Comparison of ENCODE assay signal across 8 mouse cellular contexts in the genomic region with DNA sequence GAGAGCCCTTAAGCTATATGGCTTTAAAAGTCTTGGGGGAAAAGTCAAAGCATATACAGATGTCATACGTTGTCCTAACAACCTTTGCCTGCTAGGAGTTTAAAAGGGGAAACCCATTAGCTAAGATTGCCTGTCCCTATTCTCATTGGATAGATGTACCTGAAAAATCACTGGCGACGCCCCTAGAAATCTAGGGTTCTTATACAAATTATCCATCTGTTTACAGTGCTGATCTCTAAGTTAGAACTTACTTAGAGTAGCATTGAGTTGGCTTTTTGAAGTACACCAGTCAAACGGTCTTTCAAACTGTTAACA. TPM values are rescaled to one million over a fixed set of nuclear protein-coding genes. Genes with fewer than 3 reads are reported as not detected.
DNase-seq lines count a peak whose midpoint lies in the region; ATAC-seq and TF ChIP-seq lines count a peak whose summit lies in the region.

No protein-coding gene starts in this region.

- no peaks in the 10 kb centered on the region for H3K9me3 ChIP-seq in heart, embryonic 10.5 days
- no peaks in the 10 kb centered on the region for H3K9me3 ChIP-seq in forebrain, postnatal 0 days (ENCODE audit: low read length)
- no peaks in the 10 kb centered on the region for H3K9me3 ChIP-seq in liver, embryonic 16.5 days (replicated peaks; ENCODE audit: control insufficient read depth, low read length)

- no peak for TF ChIP-seq CTCF in forebrain, postnatal 0 days (IDR thresholded peaks at IDR 0.05; ENCODE audit: low read depth)

- H3K4me2 ChIP-seq in forebrain, postnatal 0 days (ENCODE audit: low read depth), result peak overlapping the region; percentile 62
- peak overlapping the region; percentile 85 for H3K4me2 ChIP-seq in liver, embryonic 16.5 days (ENCODE audit: low read depth, low read length)

- DNase-seq in heart, embryonic 10.5 days (ENCODE audit: low spot score), result no peak
- DNase-seq in heart, adult 9 months (ENCODE audit: low spot score in 2 of 2), result no peak
- DNase-seq in CD4-positive helper T cell, adult 2 months (ENCODE audit: low read depth, low spot score), result peak; percentile 30
- no peak for DNase-seq in forebrain, postnatal 0 days
- no peak for DNase-seq in right cerebral cortex, postnatal 25 days

- WGBS in heart, embryonic 10.5 days, result 15% methylated on average over 4 of the region's 4 CpGs
- WGBS in forebrain, postnatal 0 days, result 7% methylated on average over 4 of the region's 4 CpGs
- WGBS in liver, embryonic 16.5 days (ENCODE audit: insufficient replicate concordance), result 8% methylated on average over 4 of the region's 4 CpGs

- no peaks in the 10 kb centered on the region for H3K36me3 ChIP-seq in heart, embryonic 10.5 days
- no peaks in the 10 kb centered on the region for H3K36me3 ChIP-seq in forebrain, postnatal 0 days (ENCODE audit: insufficient read depth)
- no peaks in the 10 kb centered on the region for H3K36me3 ChIP-seq in liver, embryonic 16.5 days (ENCODE audit: control insufficient read depth, insufficient read depth)

- peaks cover 28% of the 10 kb centered on the region for H3K4me1 ChIP-seq in heart, embryonic 10.5 days
- H3K4me1 ChIP-seq in forebrain, postnatal 0 days (ENCODE audit: insufficient read depth), result peaks cover 11% of the 10 kb centered on the region
- peaks cover 20% of the 10 kb centered on the region for H3K4me1 ChIP-seq in liver, embryonic 16.5 days (ENCODE audit: control insufficient read depth, low read depth, low read length)

- H3K27ac ChIP-seq in heart, embryonic 10.5 days, result peak overlapping the region; percentile 100
- peak overlapping the region; percentile 99 for H3K27ac ChIP-seq in forebrain, postnatal 0 days (ENCODE audit: low read depth, low read length)
- no peak overlapping the region for H3K27ac ChIP-seq in liver, embryonic 16.5 days (ENCODE audit: low read length)

- peak overlapping the region; percentile 96 for H3K4me3 ChIP-seq in heart, embryonic 10.5 days
- H3K4me3 ChIP-seq in forebrain, postnatal 0 days (ENCODE audit: low read depth, low read length), result peak overlapping the region; percentile 90
- H3K4me3 ChIP-seq in liver, embryonic 16.5 days (ENCODE audit: low read depth, low read length), result peak overlapping the region; percentile 67

- no peak for ATAC-seq in forebrain, postnatal 0 days
- no peak for ATAC-seq in liver, embryonic 16.5 days (ENCODE audit: low read depth)
- no peak for ATAC-seq in monocyte, adult 5-6 weeks (replicated peaks; ENCODE audit: insufficient number of reproducible peaks, low FRiP score, low TSS enrichment, poor library complexity, severe bottlenecking)
- ATAC-seq in megakaryocyte progenitor cell, adult 5-6 weeks (replicated peaks; ENCODE audit: poor library complexity), result no peak

- peak overlapping the region; percentile 99 for H3K9ac ChIP-seq in forebrain, postnatal 0 days
- H3K9ac ChIP-seq in liver, embryonic 16.5 days (ENCODE audit: low read depth, low read length), result peak overlapping the region; percentile 91

- H3K27me3 ChIP-seq in heart, embryonic 10.5 days (ENCODE audit: insufficient read depth, poor library complexity, severe bottlenecking), result no peaks in the 10 kb centered on the region
- no peaks in the 10 kb centered on the region for H3K27me3 ChIP-seq in forebrain, postnatal 0 days (ENCODE audit: insufficient read depth, low read length)
- H3K27me3 ChIP-seq in liver, embryonic 16.5 days (ENCODE audit: control insufficient read depth, insufficient read depth, low read depth, low read length), result peaks cover 6% of the 10 kb centered on the region

RNA-seq across cellular contexts. Expression of gene Zmynd11, which starts 0.4 kb away (rescaled TPM):
- polyA plus RNA-seq in heart, embryonic 10.5 days (2016; fragmentation: Nextera tagmentation; extraction: Ambion mirVana), result 88.2 and 98.4 TPM in 2 replicates
- total RNA-seq in forebrain, postnatal 0 days (2014; rRNA removed), result 237 and 240 TPM in 2 replicates
- polyA plus RNA-seq in forebrain, postnatal 0 days (2015; fragmentation: Nextera tagmentation; extraction: Ambion mirVana), result 116 and 157 TPM in 2 replicates
- polyA plus RNA-seq in liver, embryonic 16.5 days (2015; fragmentation: Nextera tagmentation; extraction: Ambion mirVana), result 20.6 and 22.0 TPM in 2 replicates
- 66.6 to 184 TPM (median 92.9 TPM) in 3 replicates for total RNA-seq in monocyte, adult 5-6 weeks (2017)
- 39.3 and 51.2 TPM in 2 replicates for total RNA-seq in megakaryocyte progenitor cell, adult 5-6 weeks (2015)
- 39.5 and 53.0 TPM in 2 replicates for total RNA-seq in megakaryocyte progenitor cell, adult 5-6 weeks (2017)
